ENCODE assay signal across 8 mouse cellular contexts in the genomic region with DNA sequence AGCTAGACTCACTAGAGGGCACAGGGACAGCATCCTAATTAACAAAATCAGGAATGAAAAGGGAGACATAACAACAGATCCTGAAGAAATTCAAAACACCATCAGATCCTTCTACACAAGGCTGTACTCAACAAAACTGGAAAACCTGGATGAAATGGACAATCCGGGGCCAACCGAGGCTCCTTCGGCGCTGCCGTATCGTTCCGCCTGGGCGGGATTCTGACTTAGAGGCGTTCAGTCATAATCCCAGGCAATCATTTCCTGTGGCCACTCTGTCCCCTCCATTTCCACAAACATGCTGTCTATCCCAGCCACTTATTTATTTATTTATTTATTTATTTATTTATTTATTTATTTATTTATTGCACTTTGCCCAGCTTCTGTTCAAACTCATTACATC. TPM values are rescaled to one million over a fixed set of nuclear protein-coding genes. Genes with fewer than 3 reads are reported as not detected.
DNase-seq lines count a peak whose midpoint lies in the region; ATAC-seq and TF ChIP-seq lines count a peak whose summit lies in the region.
"Not testable (repeated sequence)": the region's sequence is repeated elsewhere in the genome, so short reads cannot be mapped to it uniquely, and the experiment has no call there.
"Had no signal": no experiment of that assay in that cellular context is flagged by ENCODE, and none has a peak within 500 bp of the region (broad histone marks: within the 10 kb centered on the region; RNA-seq: fewer than 3 reads in every experiment).

No protein-coding gene starts in this region.

- H3K4me3 ChIP-seq in G1E (ENCODE audit: low read depth, low read length); liver, embryonic 14.5 days (ENCODE audit: insufficient read depth in 1 of 2, low read depth in 2 of 2, low read length in 2 of 2); liver, postnatal 0 days (ENCODE audit: low read depth, low read length): not testable (repeated sequence)

- TF ChIP-seq EP300 in liver, embryonic 14.5 days (IDR thresholded peaks at IDR 0.05; ENCODE audit: low read depth); liver, postnatal 0 days (IDR thresholded peaks at IDR 0.05; ENCODE audit: low read depth): not testable (repeated sequence)

- not testable (repeated sequence) for H3K36me3 ChIP-seq in G1E (replicated peaks); liver, embryonic 14.5 days (replicated peaks; ENCODE audit: control insufficient read depth, insufficient read depth, low read depth); liver, postnatal 0 days (replicated peaks; ENCODE audit: insufficient read depth, low read length)

- H3K27me3 ChIP-seq in G1E (ENCODE audit: insufficient read depth, low read length): not testable (repeated sequence)
- H3K27me3 ChIP-seq in liver, embryonic 14.5 days (ENCODE audit: control insufficient read depth, insufficient read depth, low read length): peaks cover 32% of the 10 kb centered on the region
- H3K27me3 ChIP-seq in liver, postnatal 0 days (ENCODE audit: insufficient read depth, low read length): peaks cover 37% of the 10 kb centered on the region

- not testable (repeated sequence) for H3K9ac ChIP-seq in liver, embryonic 14.5 days (replicated peaks); liver, postnatal 0 days (replicated peaks)

- H3K4me1 ChIP-seq in G1E (ENCODE audit: insufficient read depth, low read depth, low read length); liver, embryonic 14.5 days (replicated peaks; ENCODE audit: control insufficient read depth in 2 of 2, insufficient read depth in 2 of 2, low read length in 1 of 2); liver, postnatal 0 days (ENCODE audit: insufficient read depth): not testable (repeated sequence)

- ATAC-seq in G1E (ENCODE audit: extremely low read depth, insufficient number of reproducible peaks, low FRiP score, poor library complexity, severe bottlenecking): peak; percentile 81
- peak; percentile 83 for ATAC-seq in erythroid progenitor cell, adult 5-6 weeks (replicated peaks; ENCODE audit: low FRiP score, poor library complexity, severe bottlenecking)
- ATAC-seq in hematopoietic stem cell, adult 5-6 weeks (replicated peaks in 1 of 2; ENCODE audit: insufficient read depth in 1 of 2, low FRiP score in 2 of 2, low TSS enrichment in 1 of 2, low read depth in 1 of 2, poor library complexity in 2 of 2, severe bottlenecking in 2 of 2): peak; percentile 70 to 76; a peak in 2 of 4 replicates
- ATAC-seq in liver, embryonic 14.5 days (ENCODE audit: insufficient read depth): peak; percentile 48; the same call in 1 of the 2 replicates
- 0 out of 2 replicates have a peak, but pooled peaks have one; percentile 56 for ATAC-seq in liver, postnatal 0 days
- peak; percentile 75; the same call in 1 of the 2 replicates for ATAC-seq in megakaryocyte-erythroid progenitor cell, adult 5-6 weeks (replicated peaks; ENCODE audit: low FRiP score, low TSS enrichment, poor library complexity, severe bottlenecking)

- H3K9me3 ChIP-seq in G1E (replicated peaks): peaks cover 11% of the 10 kb centered on the region
- H3K9me3 ChIP-seq in liver, embryonic 14.5 days (ENCODE audit: control insufficient read depth, low read length); liver, postnatal 0 days (ENCODE audit: low read length): not testable (repeated sequence)

- TF ChIP-seq CTCF in G1E (IDR thresholded peaks at IDR 0.05; ENCODE audit: low read depth, low read length); liver, embryonic 14.5 days (IDR thresholded peaks at IDR 0.05; ENCODE audit: low read depth); liver, postnatal 0 days (IDR thresholded peaks at IDR 0.05; ENCODE audit: low read depth): not testable (repeated sequence)

- 89% methylated on average over 9 of the region's 9 CpGs for WGBS in liver, embryonic 14.5 days (ENCODE audit: insufficient replicate concordance)
- 88% methylated on average over 9 of the region's 9 CpGs for WGBS in liver, postnatal 0 days (ENCODE audit: insufficient replicate concordance)

- H3K4me2 ChIP-seq in liver, embryonic 14.5 days (ENCODE audit: low read depth); liver, postnatal 0 days (ENCODE audit: low read depth, low read length): not testable (repeated sequence)

- H3K27ac ChIP-seq in liver, embryonic 14.5 days; liver, postnatal 0 days (ENCODE audit: low read depth): not testable (repeated sequence)

- not testable (repeated sequence) for DNase-seq in G1E (ENCODE audit: low spot score); liver, embryonic 14.5 days (ENCODE audit: low read depth in 3 of 3, low spot score in 3 of 3); liver, postnatal 0 days

RNA-seq across cellular contexts. Expression of a gene that starts 3.8 kb away (rescaled TPM):
- total RNA-seq in G1E (2014; fragmentation: Nextera tagmentation) (not detected in 2 replicates), G1E (2017) (0.05 and 0.06 TPM in 2 replicates)
- polyA plus RNA-seq in G1E (2012): not detected in 2 replicates
- not detected in 2 replicates for total RNA-seq in erythroid progenitor cell, adult 5-6 weeks (2015; ENCODE audit: low replicate concordance)
- not detected in 2 replicates for total RNA-seq in erythroid progenitor cell, adult 5-6 weeks (2017; ENCODE audit: low replicate concordance)
- total RNA-seq in hematopoietic stem cell, adult 5-6 weeks (2017): not detected in 2 replicates
- under 0.01 TPM in 2 replicates for polyA plus RNA-seq in liver, embryonic 14.5 days (2012; rRNA removed)
- polyA plus RNA-seq in liver, embryonic 14.5 days (2014; fragmentation: Nextera tagmentation; extraction: Ambion mirVana): 0.03 TPM in 1 of 2 replicates, not detected in the other
- polyA plus RNA-seq in liver, postnatal 0 days (2015; fragmentation: Nextera tagmentation; extraction: Ambion mirVana): 0.02 TPM in 2 replicates
- total RNA-seq in megakaryocyte-erythroid progenitor cell, adult 5-6 weeks (2014; fragmentation: Nextera tagmentation): not detected in 2 replicates
- not detected in 2 replicates for total RNA-seq in megakaryocyte-erythroid progenitor cell, adult 5-6 weeks (2017)
- polyA plus RNA-seq: forebrain, embryonic 10.5 days; inflammation-experienced regulatory T-cells, adult 6 months had no signal
